Mouse (Mus musculus) bone marrow macrophage, adult 2 months (primary cell): ENCODE results near the gene Poc1a.

ENCODE experiments used
- CTCF ChIP-seq: IDR thresholded peaks from 2 replicates; pipeline ENCODE4 v1.5.1; 2012; ENCODE audit warnings: low read depth, mild to moderate bottlenecking, low read length, moderate library complexity
- POLR2A ChIP-seq: IDR thresholded peaks from 2 replicates; pipeline ENCODE4 v1.6.1; 2012; ENCODE audit warnings: mild to moderate bottlenecking, low read depth, low read length, borderline replicate concordance

DNA sequence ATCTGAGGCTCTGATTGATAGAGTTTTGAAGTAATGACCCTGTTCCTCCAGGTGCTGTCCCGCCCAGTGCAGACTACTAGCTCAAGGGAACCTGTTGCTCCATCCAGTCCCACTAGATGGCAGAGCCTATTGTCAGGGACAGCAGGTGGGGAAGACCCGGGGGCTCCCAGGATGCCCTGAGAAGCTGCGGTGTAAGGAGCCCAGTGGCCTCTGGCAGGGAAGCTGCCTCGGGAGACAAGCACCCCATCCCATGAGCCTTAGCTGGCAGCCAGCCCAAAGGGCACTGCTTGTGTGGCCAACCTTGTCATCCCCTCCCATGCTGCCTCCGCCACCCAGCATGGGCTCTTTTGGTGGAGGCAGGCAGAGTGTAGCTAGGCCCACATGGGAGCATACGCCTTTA lies 70.3 kb downstream of the Poc1a start:
- TF ChIP-seq POLR2A, result no peak
- no peak for TF ChIP-seq CTCF
